Mouse (Mus musculus): ENCODE results near the gene Atp1a3.
A peak's percentile ranks its signal among the peaks of the same experiment; 100 is the strongest.

The Atp1a3 gene

DNA sequence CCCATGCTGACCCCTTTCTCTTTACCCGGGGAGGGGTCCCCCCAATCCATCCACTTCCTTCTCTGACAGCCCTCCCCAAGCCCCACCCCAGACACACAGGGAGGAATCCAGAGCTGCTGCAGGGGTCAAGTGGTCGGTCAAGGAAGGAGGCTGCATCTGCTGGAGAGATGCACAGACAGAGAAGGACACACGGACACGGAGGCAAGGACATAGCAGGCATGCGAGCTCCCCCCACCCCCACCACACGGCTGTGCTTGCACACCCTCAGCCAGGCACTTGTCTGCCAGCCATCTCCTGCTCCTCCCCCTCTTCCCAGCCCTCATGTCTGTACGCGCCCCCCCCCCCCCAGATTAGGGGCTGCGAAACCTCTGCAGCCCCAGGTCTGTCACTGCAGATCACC is 952 bp downstream of the Atp1a3 start:
- no peak for DNase-seq (ENCODE audit: low read depth, low spot score)

DNA sequence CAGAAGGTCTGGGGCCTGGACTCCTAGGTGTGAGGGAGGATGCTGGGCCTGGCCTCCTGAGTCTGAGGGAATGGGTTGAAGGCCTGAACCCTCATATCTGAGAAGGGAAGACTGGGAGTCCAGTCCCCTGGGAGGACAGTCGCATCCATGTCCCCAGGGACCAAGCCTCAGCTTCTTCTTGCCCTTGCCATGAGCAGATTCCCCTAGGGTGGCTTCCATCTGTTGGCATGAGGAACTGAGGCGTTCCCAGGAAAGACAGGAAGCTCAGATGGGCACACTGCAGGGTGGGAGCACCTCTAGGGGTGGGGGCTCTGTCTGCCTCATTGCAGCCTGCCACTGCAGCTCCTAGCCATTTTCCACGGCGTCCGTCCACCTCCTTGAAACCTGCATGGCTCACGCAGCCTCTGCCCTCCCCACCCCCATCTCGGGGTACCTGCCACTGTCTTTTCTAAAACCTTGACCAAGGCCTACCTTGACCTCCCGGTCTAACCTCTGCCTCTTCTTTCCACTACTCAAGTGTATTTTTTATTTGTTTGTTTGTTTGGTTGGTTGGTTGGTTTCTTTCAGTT is 1.9 kb downstream of the Atp1a3 start:
- no peak for DNase-seq (ENCODE audit: low read depth, low spot score)

DNA sequence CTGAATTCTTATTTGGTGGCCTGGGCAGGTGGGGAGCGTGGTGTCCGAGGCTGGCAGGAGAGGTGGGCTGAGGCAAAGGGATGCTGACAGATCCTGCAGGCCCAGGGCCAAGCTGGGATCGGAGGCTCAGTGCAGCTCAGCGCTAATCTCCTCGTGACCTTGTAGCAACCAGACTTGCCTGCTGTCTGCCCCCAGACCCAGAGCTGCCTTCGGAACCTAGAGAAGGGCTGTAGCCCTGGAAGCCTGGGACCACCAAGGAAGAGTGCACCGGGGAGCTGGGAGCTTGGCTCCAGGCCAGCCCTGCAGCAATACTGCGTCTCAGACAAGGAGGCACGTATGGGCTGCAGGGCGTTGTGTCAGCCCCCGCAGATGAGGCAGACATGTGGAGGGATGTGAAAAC is 2.5 kb downstream of the Atp1a3 start:
- DNase-seq (ENCODE audit: low read depth, low spot score): no peak

DNA sequence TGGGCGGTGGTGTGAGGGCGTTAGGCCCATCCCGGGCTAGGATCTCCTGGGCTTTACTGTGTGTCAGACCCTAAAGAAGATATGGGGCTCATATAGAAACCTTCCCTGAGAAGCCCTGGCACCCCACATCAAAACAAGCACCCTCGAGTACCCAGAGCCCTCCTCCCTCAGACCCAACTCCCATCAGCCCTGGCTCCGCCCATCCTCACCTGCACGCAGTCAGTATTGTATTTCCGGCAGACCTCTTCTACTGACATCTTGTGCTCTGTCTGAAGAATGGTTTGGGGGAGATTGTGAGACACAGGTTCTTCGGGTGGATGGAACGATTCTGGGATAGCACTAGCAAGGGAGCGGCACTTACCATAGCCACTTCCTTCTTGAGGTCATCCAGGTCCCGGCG is 5.0 kb downstream of the Atp1a3 start:
- DNase-seq (ENCODE audit: low read depth, low spot score): no peak

DNA sequence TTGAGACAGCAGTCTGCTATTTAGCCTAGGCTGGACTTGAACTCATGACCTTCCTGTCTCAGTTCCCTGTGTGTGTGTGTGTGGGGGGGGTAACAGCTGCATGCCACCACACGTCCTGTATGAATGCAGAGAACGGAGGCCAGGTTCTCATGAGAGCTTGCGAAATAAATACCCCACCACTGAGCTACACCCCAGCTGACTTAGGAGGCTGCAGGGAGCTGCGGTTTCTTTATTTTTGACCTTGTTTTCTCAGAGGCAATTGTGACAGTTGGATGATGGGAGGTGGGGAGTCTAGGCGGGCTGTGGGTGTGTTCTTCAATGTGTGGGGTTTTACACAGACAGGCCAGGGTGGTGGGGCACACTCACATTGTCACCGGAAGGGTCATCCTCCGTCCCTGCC is 5.5 kb downstream of the Atp1a3 start:
- no peak for DNase-seq (ENCODE audit: low read depth, low spot score)

DNA sequence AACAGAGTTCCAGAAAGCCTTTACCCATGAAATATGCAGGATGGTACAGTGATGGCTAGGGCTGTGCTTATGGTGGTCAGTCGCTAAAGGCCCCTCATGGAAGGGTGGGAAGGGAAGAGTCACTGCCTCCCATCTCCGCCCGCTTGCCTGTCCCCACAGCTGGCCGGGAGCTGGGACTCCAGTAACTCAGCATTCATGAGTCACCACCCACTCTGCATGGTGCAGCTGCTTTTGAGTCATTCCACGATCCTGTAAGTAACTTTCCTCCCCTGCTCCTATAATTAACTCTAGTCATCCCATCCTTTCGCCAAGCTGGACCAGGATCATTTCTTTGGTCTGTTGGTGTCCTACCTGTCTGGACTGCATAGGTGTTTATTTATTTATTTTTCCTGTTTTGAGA is 12.7 kb downstream of the Atp1a3 start:
- DNase-seq (ENCODE audit: low read depth, low spot score): no peak

DNA sequence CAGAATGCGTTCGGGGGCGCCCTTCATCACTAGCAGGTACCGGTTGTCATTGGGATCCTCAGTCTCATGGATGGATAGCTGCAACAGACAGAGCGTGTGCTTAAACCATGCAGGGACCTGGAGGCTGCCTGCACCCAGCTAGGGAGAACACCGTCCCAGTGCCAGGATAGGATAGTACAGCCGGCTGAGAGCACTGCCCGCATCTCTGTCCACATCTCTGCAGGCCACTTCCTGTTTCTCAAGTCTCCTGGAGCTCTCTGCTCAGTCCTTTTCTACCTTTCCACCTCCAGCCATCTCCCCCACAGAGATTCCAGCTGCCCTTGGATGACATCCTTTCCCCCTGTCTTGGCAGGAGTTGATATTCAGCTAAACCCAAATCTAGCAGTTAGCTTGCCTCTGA is 15.3 kb downstream of the Atp1a3 start:
- no peak for DNase-seq (ENCODE audit: low read depth, low spot score)

DNA sequence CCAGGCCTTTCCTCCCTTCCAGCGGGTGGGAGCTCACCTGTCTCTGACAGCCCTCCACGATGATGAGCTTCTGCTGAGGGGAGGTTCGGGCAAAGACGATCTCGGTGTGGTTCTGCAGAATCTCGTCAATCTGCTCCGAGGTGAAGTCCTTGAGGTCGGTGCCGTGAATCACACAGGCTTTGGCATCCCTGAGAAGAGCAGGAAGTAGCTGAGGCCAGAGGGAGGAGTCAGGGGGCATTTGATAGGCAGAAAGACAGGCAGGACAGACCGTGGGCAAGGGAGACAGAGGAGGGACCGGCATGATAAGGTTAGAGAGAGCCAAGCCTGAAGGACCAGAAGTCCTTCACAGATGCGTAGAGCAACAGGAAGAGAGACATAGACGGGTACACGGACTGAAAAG is 17.8 kb downstream of the Atp1a3 start:
- DNase-seq (ENCODE audit: low read depth, low spot score): no peak

DNA sequence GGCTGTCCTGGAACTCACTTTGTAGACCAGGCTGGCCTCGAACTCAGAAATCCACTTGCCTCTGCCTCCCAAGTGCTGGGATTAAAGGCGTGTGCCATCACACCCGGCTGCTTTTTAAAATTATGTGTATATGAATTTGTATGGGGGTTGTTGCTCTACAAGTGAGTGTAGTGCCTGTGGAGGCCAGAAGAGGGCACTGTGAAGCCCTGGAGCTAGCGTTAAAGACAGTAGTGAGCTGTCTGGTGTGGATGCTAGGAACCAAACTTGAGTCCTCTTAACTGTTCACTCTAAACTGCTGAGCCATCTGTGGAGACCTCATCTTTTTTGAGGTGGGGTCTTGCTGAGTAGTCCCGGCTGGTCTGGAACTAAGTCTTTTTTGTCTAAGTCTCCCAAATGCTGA is 20.0 kb downstream of the Atp1a3 start:
- DNase-seq (ENCODE audit: low read depth, low spot score): no peak

DNA sequence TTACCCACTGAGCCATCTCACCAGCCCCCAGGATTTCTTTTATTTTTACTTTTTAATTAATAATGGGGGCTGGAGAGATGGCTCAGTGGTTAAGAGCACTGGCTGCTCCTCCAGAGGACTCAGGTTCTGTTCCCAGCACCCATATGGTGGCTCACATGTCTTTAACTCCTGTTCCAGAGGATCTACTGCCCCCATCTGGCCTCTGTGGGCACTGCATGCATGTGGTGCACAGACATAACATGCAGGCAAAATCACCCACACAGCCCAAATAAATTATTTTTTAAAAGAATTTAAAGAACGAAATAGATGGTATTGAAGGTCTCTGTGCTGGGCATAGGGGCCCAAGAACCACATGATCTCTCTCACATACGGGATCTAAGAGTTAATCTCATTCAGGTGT is 21.5 kb downstream of the Atp1a3 start:
- no peak for DNase-seq (ENCODE audit: low read depth, low spot score)

DNA sequence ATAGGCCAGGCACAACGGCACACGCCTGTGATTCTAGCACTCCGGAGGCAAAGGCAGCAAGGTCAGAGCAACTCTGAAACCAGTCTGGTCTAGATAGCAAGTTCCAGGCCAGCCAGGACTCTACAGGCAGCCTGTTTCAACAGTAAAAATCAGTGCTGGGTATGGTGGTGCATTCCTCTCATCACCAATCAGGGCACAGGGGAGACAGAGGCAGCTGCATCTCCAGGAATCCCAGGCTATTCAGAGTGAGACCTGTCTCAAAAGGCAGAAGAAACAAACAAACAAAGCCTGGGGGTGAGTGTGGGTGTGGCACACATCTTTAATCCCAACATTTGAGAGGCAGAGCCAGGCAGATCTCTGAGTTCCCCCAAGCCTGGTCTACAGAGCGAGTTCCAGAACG is 22.4 kb downstream of the Atp1a3 start:
- no peak for DNase-seq (ENCODE audit: low read depth, low spot score)

DNA sequence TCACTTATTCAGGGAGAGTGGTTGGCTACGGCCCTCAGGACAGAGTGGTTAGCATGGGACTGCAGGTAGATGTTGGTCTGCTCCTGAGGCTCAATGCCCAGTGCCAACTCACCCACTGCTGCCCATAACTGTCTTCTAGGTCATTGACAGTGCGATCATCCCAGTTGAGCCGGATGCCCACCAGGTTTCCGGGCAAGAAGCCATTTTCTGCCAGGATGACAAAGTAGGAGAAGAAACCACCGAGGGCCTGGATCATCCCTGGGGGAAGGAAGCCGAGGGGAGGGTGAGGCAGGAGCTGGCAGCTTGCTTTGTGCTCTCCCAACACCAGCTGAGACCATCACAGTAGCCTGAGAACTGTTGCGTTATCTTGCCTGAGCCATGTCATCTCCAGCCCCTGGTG is 25.3 kb downstream of the Atp1a3 start:
- DNase-seq (ENCODE audit: low read depth, low spot score): no peak

DNA sequence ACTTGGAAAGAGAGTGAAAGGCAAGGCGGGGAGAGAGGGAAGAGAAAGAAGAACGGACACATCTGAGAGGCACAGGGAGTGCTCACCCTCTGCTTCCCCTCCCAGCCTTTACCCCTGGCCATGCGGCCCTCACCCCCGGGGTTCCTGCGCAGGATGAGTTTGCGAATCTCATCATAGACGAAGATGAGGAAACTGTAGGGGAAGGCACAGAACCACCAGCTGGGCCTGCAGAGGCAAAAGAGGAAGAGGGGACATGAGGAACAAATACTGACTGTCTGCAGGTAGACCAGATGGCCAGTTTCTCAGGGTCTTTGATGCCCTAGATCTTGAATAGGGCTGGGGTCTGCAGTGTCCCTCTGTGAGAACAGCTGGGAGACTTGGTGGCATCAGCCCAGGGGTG is 27.0 kb downstream of the Atp1a3 start:
- DNase-seq (ENCODE audit: low read depth, low spot score): no peak

DNA sequence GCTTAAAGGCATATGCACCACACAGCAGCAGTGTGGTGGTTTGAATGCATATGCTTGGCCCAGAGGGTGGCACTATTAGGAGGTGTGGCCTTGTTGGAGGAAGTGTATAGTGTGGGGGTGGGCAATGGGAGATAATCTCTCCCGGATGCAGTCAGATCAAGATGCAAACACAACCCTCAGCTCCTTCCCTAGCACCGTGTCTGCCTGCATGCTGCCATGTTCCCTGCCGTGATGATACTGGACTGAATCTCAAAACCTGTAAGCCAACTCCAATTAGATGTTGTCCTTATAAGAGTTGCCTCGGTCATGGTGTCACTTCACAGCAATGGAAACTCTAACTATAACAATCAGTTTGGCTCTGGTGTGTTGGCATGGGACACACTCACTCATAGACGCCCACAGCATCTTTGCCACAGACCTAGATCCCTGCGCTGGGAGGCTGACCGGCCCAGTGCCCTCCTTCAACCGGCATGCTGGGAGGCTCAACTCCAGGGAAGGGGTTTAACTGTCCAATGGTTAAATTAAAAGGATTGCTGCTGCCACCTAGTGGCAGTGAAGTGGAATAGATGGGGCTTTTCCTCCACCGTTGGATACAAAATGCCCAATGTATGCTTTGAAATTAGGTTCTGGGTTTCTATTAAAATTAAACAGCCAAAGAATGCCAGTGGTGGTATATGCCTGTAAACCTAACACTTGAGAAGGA is 30.7 kb downstream of the Atp1a3 start:
- no peak for DNase-seq (ENCODE audit: low read depth, low spot score)

DNA sequence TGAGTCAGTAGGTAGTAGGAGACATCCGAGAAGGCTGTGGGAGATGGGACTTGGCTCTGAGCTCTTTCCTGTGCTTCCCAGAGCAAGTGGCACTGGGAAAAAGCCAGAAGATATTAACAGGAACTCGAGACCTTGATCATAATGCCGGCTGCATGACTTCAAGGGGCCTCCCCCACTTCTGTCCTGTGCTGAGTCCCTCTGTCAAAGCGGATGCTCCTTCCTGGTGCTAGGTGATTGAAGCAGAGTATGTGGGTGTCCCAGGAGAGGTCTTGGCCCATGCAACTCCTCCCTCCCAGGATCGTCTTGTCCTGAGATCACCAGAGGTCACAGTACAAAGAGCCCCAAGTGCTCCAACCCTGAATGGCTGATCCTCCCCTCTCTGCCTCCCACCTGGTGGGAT is 31.9 kb downstream of the Atp1a3 start:
- no peak for DNase-seq (ENCODE audit: low read depth, low spot score)

DNA sequence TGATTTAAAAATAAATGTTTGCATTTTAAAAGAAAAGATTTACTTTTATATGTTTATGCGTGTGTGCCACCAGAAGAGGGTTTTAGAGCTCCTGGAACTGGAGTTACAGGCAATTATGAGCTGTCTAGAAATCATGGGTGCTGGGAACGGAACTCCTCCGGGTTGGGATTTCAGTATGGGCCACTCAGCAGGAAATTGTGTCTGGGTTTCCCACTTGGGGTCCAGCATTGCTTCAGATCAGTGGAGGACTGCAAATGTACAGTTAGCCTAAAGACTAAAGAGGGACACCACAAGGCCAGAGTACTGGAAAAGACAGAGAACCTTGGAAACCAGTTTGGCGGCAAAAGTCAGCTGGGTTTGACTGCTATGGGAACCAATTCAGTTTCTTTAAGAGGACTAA is 32.5 kb downstream of the Atp1a3 start:
- no peak for DNase-seq (ENCODE audit: low read depth, low spot score)

DNA sequence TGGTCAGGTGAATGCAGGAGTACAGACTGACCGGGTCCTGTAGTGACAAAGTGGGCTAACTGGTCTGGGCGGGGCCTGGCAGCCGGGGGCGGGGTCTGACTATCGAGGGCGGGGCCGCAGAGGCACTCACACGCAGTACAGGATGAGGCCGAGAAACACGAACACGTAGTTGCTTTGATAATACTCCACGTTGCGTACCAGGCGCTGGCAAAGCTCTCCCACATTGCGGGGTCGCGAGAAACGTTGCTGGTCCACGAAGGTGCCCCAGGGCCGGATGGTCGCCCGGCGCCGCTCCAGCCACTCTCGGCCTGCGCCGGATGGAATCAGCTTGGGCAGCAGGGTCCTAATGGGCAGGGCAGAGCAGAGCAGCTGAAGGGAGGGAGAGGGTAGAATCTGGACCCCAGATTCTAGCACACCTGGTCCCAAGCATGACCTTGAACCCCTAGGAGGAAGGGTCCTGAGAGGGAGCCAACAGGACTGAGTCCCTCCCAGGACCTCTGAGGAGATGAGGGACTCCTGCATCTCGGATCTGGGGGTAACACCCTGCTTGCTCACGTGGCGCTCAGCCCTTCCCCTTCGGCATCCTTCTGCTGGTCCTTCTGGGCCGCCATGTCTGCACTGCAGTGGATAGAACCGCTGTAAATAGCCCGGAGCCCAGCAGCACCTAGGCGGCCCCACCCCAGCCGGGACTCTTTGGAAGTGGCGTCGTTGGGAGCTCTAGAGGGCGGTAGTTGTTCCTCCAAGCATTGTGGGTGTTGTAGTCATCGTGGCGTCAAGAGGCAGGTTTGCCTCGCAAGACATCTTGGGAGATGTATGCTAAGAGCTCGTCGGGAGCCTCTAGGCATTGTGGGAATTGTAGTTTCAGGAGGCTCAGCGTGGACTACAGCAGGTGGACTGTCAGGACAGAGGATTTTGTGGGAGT is 33.5 kb downstream of the Atp1a3 start, which contains the start of gene Rabac1:
Gene Rabac1, minus strand, starts transcription at position 783 of the 922 bp plus-strand sequence.
- DNase-seq (ENCODE audit: low read depth, low spot score): peak; percentile 96

DNA sequence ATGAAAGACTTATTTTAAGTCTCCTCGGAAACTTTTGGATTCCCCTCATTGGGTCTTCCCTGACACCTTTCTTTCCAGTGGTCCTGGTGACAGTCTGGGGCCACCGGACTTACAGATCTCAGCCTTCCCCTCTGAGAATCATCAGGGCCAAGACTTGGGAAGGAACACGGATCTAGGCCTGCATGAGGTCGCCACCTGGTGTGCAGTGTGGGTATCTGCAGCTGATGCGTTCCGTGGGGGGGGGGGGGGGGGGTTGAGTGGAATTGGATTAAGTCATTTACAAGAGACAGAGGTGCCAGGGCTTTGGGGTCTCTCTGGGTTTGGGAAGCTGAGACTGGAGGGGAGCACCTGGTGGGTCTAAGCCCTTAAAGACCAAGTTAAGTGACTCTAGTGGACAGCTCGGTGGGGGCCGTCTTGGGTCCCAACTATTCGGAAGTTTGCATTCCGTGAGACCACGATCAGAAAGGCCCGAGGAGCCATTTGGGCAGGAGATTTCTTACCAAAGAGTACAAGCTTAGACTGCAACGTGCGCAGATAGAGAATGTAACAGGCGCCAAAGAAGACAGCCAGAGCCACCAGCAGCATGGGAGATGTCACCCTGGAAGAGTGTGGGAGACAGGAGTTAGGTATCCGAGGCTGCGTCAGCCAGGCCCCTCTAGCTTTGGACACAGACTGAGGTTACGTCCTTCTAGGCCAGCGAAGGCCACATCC is 34.3 kb downstream of the Atp1a3 start:
- no peak for DNase-seq (ENCODE audit: low read depth, low spot score)

DNA sequence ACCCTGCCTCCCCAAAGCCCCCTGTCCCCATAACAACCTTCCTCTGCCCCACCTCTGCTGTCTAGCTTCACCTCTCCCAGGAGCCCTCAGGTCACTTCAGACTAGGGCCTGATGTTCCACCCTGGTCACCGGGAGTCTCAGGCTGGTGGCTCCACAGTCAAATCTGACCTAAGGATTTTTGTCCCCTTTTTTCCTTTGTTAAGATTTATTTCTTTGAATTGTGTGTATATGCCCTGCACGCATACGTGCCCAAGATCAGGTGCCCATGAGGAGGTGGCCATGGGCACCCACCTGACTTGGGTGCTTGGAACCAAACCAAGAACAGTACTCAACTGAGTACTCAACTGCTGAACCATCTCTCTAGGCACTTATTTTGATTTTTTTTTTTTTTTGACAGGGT is 35.4 kb downstream of the Atp1a3 start:
- no peak for DNase-seq (ENCODE audit: low read depth, low spot score)

DNA sequence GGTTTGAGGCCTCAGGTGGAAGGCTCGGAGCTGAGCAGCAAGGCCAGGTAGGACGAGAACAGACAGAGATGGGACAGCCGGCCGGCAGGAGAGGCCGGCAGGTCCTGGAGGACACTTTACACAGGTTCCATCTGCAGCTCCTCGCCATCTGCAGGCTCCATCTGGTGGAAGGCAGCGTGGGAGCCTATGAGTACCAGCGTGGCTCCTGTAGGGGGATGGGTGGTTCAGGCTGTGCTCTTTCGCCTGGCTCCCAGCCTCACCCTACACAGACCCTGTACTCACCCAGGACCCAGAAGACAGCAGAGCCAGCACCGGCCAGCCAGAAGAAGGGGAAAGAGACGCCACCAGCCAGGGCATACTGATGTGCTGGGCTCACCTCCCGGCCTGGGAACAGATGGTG is 36.0 kb downstream of the Atp1a3 start:
- no peak for DNase-seq (ENCODE audit: low read depth, low spot score)

DNA sequence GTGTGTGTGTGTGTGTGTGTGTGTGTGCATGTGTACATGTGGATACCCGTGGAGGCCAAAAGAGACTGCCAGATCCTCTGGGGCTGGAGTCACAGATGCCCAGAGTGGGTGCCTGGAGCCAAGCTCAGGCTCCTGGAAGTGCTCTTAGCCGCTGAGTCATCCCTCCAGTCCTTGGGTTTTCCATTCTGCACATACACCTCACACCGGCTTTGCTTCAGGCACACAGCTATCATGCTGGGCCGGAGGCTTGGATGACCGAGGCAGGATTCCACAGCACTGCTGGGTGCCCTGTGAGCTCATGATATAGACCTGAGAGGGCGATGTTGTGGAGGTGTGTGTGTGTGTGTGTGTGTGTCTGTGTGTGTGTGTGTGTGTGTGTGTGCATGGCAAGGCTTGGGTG is 37.3 kb downstream of the Atp1a3 start:
- no peak for DNase-seq (ENCODE audit: low read depth, low spot score)

DNA sequence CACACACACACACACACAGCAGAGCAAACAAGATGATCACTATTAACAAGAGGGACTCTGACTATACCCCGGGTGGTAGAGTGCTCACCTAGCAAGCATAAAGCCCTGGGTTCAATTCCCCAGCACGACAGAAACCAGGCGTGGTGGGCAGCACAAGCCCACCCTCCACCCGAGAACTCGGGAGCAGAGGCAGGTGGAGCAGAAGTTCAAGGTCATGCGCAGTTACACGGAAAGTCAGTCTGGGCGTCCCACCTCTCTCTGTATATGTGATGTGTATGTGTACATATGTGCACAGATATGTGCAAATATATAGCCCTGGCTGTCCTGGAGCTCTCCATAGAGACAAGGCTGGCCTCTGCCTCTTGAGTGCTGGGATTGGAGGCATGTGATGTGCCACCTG is 37.8 kb downstream of the Atp1a3 start:
- DNase-seq (ENCODE audit: low read depth, low spot score): no peak
